Mouse (Mus musculus) CH12.LX (cell line): ENCODE measurements around the gene Bpifb5.

Experiments
- BHLHE40 ChIP-seq: IDR thresholded peaks from 2 replicates; pipeline ENCODE4 v1.6.1; 2011; ENCODE audit warnings: mild to moderate bottlenecking, low read depth, low read length, improper control_type of control experiment
- CTCF ChIP-seq, 2 experiments: IDR thresholded peaks in 1 of 2; conservative IDR thresholded peaks in 1 of 2; 2 replicates each; pipeline ENCODE4 v1.5.1; 2011 to 2012; ENCODE audit warnings: low read depth in 2 of 2, low read length in 2 of 2, improper control_type of control experiment in 1 of 2, inconsistent platforms in 1 of 2, mild to moderate bottlenecking in 1 of 2, moderate library complexity in 1 of 2
- E2F4 ChIP-seq: IDR thresholded peaks from 2 replicates; pipeline ENCODE4 v1.6.1; 2011; ENCODE audit warnings: low read depth, low read length, improper control_type of control experiment; ENCODE audit not compliant: insufficient replicate concordance
- MAZ ChIP-seq: IDR thresholded peaks from 2 replicates; pipeline ENCODE4 v1.6.1; 2012; ENCODE audit warnings: low read depth, mild to moderate bottlenecking, inconsistent platforms, low read length, improper control_type of control experiment, moderate library complexity
- MYC ChIP-seq: IDR thresholded peaks from 2 replicates; pipeline ENCODE4 v1.6.1; 2011; ENCODE audit warnings: low read depth, mild to moderate bottlenecking, improper control_type of control experiment, low read length
- SIN3A ChIP-seq: IDR thresholded peaks from 2 replicates; pipeline ENCODE4 v1.6.1; 2012; ENCODE audit warnings: low read length, improper control_type of control experiment, inconsistent platforms

GRCm38 (mm10) chr2:154245322-154245721 lies 21.8 kb downstream of the Bpifb5 start:
- no peak for TF ChIP-seq SIN3A
- TF ChIP-seq BHLHE40, result no peak
- no peak for TF ChIP-seq MYC
- no peak for TF ChIP-seq E2F4
- no peak for TF ChIP-seq CTCF (conservative IDR thresholded peaks at IDR 0.05 in 1 of 2, IDR thresholded peaks at IDR 0.05 in 1 of 2; ENCODE audit: low read depth in 2 of 2, low read length in 2 of 2)
- no peak for TF ChIP-seq MAZ
